Mouse (Mus musculus): ENCODE measurements at regions not wholly inside any gene's neighbourhood (a gene's known extent, or its start where the extent isn't known, plus 50 kb on each side); places are given as distances from the start of the nearest gene placed in this dataset.
A peak's percentile ranks its signal among the peaks of the same experiment; 100 is the strongest.

- DNase-seq (ENCODE audit: inconsistent ontology term): no peak
Measured at GRCm38 (mm10) chr16:77704726-77705125, 102.8 kb upstream of the Gm11146 start.

GRCm38 (mm10) chr16:77695443-77695842 is 93.5 kb upstream of the Gm11146 start:
- no peak for DNase-seq (ENCODE audit: inconsistent ontology term)

- no peak for DNase-seq (ENCODE audit: inconsistent ontology term)
Measured at GRCm38 (mm10) chr16:77687056-77687839, 85.4 kb upstream of the Gm11146 start.

GRCm38 (mm10) chr16:77685651-77686190 is 83.8 kb upstream of the Gm11146 start:
- peak; percentile 54 for DNase-seq (ENCODE audit: inconsistent ontology term)

GRCm38 (mm10) chr16:77684521-77684920 is 82.6 kb upstream of the Gm11146 start:
- no peak for DNase-seq (ENCODE audit: inconsistent ontology term)

GRCm38 (mm10) chr16:77679234-77679633 is 77.3 kb upstream of the Gm11146 start:
- no peak for DNase-seq (ENCODE audit: inconsistent ontology term)

GRCm38 (mm10) chr16:77676805-77677204 is 74.9 kb upstream of the Gm11146 start:
- DNase-seq (ENCODE audit: inconsistent ontology term): no peak

- DNase-seq (ENCODE audit: inconsistent ontology term): no peak
Measured at GRCm38 (mm10) chr16:77675885-77676597, 74.1 kb upstream of the Gm11146 start.

- no peak for DNase-seq (ENCODE audit: inconsistent ontology term)
Measured at GRCm38 (mm10) chr16:77671253-77671652, 69.4 kb upstream of the Gm11146 start.

GRCm38 (mm10) chr16:77665781-77666180 is 63.9 kb upstream of the Gm11146 start:
- peak; percentile 24 for DNase-seq (ENCODE audit: inconsistent ontology term)

GRCm38 (mm10) chr16:77662107-77662518 is 60.2 kb upstream of the Gm11146 start:
- peak; percentile 31 for DNase-seq (ENCODE audit: inconsistent ontology term)

GRCm38 (mm10) chr16:77653306-77653705 is 51.4 kb upstream of the Gm11146 start:
- no peak for DNase-seq (ENCODE audit: inconsistent ontology term)
